Mouse (Mus musculus): ENCODE data around the gene Haghl.
"Not testable (repeated sequence)": the region's sequence is repeated elsewhere in the genome, so short reads cannot be mapped to it uniquely, and the experiment has no call there.

The Haghl gene

DNA sequence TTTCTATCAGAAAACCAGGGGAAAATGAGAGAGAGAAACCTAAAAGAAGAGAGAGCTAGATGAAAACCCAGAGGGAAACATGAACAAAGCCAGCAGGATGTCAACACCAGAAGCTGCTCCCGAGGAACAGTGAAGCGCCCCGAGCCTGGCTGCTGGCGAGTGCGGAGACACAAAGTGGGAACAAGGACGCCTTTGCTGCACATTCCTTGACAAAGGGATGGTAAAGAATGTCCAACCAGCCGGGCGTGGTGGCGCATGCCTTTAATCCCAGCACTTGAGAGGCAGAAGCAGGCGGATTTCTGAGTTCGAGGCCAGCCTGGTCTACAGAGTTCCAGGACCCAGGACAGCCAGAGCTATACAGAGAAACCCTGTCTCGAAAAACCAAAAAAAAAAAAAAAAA lies 44.0 kb downstream of the Haghl start:
- not testable (repeated sequence) for DNase-seq

DNA sequence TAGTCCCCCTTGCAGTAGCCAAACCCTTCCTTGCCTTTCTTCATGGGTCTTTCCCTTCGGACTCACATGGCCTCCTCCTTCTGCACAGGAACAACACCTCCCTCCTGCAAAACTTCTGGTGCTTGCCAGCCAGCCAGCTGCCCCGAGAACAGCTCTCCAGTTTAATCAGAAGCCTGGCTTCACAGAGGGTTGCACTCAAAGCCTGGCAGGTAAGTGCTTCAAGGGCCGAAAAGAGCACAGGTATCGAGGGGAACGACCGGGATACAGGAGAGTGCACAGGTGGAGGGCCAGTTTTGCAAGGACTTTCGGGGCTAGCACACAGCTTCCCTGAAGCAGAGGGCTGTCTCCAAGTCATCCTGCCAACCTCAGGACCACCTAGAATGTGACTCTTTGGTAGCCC lies 46.6 kb downstream of the Haghl start:
- no peak for DNase-seq

DNA sequence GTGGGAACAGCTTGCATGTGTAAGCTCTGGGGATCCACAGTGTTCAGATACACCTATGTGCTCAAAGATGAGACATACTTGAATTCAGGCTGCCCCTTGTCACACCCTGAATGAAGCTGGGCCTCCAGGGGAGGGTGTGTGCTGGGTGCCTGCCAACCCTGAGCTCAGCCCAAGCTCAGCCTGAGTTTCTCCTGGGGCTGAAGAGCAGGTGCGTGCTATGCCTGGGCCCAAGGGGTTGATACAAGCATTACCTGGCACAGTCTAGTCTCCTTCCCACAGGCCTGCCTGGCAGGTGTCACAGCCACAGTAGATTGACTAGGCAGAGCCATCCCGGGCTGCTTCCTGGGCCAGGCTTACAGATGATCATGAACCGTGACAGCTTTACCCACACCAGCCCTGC lies 49.7 kb downstream of the Haghl start, which contains the start of gene Mslnl:
TSS of gene Mslnl (plus strand) at position 298 of the 400 bp plus-strand sequence.
- DNase-seq, result no peak

DNA sequence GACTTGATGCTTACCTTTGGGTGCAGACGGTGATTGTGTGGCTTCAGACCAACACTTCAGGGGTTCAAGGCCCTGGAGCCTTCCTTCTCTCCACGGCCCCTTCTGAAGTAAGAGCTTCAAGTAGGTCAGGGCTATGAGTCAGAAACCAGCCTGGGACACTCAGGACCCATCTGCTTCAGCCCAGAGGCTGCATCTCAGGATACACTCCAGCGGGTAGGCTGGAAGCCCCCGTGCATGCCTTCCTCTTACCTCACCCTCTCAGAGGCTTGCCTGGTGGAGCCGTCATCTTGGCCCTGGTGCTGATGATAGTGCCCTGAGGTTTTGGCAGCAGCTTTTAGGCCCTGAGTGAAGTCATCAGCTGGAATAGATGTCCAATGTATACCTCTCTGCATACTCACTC lies 50.2 kb downstream of the Haghl start:
- no peak for DNase-seq

DNA sequence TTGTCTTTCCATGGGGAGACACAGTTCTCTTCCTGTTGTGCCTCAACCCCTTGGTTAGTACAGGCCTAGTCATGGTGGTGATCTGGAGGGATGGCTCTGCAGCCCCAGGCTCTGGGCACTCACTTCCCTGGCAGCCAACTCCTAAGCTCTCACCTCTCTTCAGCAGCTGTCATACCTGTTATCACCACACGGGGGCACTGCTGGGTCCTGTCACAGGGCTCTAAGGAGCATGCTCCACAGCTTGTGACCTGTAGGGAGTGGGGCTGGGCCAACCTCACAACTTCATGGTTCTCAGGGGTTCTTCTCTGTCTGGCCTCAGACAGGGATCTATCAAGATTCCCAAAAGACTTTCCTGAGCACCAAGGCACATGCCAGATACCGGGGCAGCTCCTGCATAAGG lies 53.4 kb downstream of the Haghl start:
- peak; percentile 87 to 95 for DNase-seq
